Mouse (Mus musculus): ENCODE measurements around the gene Zfp768. TPM values are rescaled to one million over a fixed set of nuclear protein-coding genes. Genes with fewer than 3 reads are reported as not detected.
"Not testable (repeated sequence)": the region's sequence is repeated elsewhere in the genome, so short reads cannot be mapped to it uniquely, and the experiment has no call there.

Gene Zfp768
- polyA plus RNA-seq, 1 experiment: 20.7 TPM

DNA sequence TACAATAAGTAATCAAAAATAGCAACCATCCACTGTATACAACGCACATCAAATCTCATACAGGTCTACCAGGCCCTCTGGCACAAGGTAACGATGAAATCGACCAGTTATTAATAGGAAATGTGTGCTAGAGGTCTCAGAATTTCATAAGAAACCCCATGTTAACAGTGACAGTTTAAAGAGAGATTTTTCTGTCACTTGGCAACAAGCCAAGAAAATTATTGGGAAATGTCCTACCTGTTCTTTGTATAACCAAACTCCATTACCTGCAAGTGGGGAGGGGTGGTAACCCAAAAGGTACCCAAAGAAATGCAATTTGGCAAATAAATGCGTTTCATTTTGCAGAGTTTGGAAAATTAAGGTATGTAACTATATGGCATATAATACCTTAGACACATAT is 13.1 kb upstream of the Zfp768 start:
- TF ChIP-seq CTCF (IDR thresholded peaks at IDR 0.05; ENCODE audit: borderline replicate concordance, insufficient read depth, low read length) (no peak), POLR2A (IDR thresholded peaks at IDR 0.05; ENCODE audit: low read depth, low read length) (no peak)
- Histone ChIP-seq H3K4me3 (ENCODE audit: insufficient read depth, low read length) (no peak overlapping the region), H3K27ac (ENCODE audit: insufficient read depth, low read length) (no peak overlapping the region), H3K4me1 (ENCODE audit: control insufficient read depth, insufficient read depth, low read length) (no peaks in the 10 kb centered on the region)

DNA sequence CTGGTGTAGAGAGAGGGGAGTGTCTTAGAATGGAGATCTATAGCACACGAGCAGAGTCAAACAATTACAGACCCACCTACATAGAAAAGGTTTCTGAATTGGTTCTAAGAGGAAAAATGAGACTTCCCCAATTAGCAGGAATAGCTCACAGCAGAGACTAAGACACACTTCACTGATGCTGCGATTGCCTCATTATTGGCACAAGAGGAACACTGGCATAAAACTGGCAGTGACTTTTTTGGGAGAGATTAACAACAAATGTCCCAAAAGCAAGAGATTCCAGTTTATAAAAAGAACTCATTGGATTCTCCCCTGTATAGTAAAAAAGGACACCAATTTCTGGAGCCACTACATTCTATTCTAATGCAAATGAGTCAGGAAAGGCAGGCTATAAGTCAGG is 12.5 kb upstream of the Zfp768 start:
- Histone ChIP-seq H3K4me1 (ENCODE audit: control insufficient read depth, insufficient read depth, low read length) (no peaks in the 10 kb centered on the region), H3K27ac (ENCODE audit: insufficient read depth, low read length) (no peak overlapping the region), H3K4me3 (ENCODE audit: insufficient read depth, low read length) (no peak overlapping the region)
- TF ChIP-seq CTCF (IDR thresholded peaks at IDR 0.05; ENCODE audit: borderline replicate concordance, insufficient read depth, low read length) (no peak), POLR2A (IDR thresholded peaks at IDR 0.05; ENCODE audit: low read depth, low read length) (no peak)

- Histone ChIP-seq H3K4me3 (ENCODE audit: insufficient read depth, low read length) (no peak overlapping the region), H3K27ac (ENCODE audit: insufficient read depth, low read length) (no peak overlapping the region), H3K4me1 (ENCODE audit: control insufficient read depth, insufficient read depth, low read length) (no peaks in the 10 kb centered on the region)
- TF ChIP-seq CTCF (IDR thresholded peaks at IDR 0.05; ENCODE audit: borderline replicate concordance, insufficient read depth, low read length) (no peak), POLR2A (IDR thresholded peaks at IDR 0.05; ENCODE audit: low read depth, low read length) (no peak)
Measured at GRCm38 (mm10) chr7:127355796-127356195, 10.4 kb upstream of the Zfp768 start.

- Histone ChIP-seq H3K27ac (ENCODE audit: insufficient read depth, low read length) (no peak overlapping the region), H3K4me3 (ENCODE audit: insufficient read depth, low read length) (no peak overlapping the region), H3K4me1 (ENCODE audit: control insufficient read depth, insufficient read depth, low read length) (no peaks in the 10 kb centered on the region)
- TF ChIP-seq CTCF (IDR thresholded peaks at IDR 0.05; ENCODE audit: borderline replicate concordance, insufficient read depth, low read length): no peak
Measured at GRCm38 (mm10) chr7:127351230-127352004, 6.0 kb upstream of the Zfp768 start.

- TF ChIP-seq POLR2A (IDR thresholded peaks at IDR 0.05; ENCODE audit: low read depth, low read length): no peak
- Histone ChIP-seq H3K27ac (ENCODE audit: insufficient read depth, low read length) (no peak overlapping the region), H3K4me3 (ENCODE audit: insufficient read depth, low read length) (peak overlapping the region; percentile 63; the same call in 1 of the 2 replicates), H3K4me1 (ENCODE audit: control insufficient read depth, insufficient read depth, low read length) (no peaks in the 10 kb centered on the region)
Measured at GRCm38 (mm10) chr7:127346676-127347075, 1.3 kb upstream of the Zfp768 start.

GRCm38 (mm10) chr7:127345092-127345491 is 297 bp downstream of the Zfp768 start:
- TF ChIP-seq CTCF (IDR thresholded peaks at IDR 0.05; ENCODE audit: borderline replicate concordance, insufficient read depth, low read length) (no peak), POLR2A (IDR thresholded peaks at IDR 0.05; ENCODE audit: low read depth, low read length) (peak; percentile 69)
- no peaks in the 10 kb centered on the region for H3K4me1 ChIP-seq (ENCODE audit: control insufficient read depth, insufficient read depth, low read length)

GRCm38 (mm10) chr7:127344371-127344770 is 1.0 kb downstream of the Zfp768 start:
- no peak overlapping the region for H3K27ac ChIP-seq (ENCODE audit: insufficient read depth, low read length)
- no peak for TF ChIP-seq POLR2A (IDR thresholded peaks at IDR 0.05; ENCODE audit: low read depth, low read length)
- no peak for TF ChIP-seq CTCF (IDR thresholded peaks at IDR 0.05; ENCODE audit: borderline replicate concordance, insufficient read depth, low read length)
- H3K4me3 ChIP-seq (ENCODE audit: insufficient read depth, low read length): peak overlapping the region; percentile 69
- H3K4me1 ChIP-seq (ENCODE audit: control insufficient read depth, insufficient read depth, low read length): no peaks in the 10 kb centered on the region

More at GRCm38 (mm10) chr7:127345092-127345491, 297 bp downstream of the Zfp768 start:
- peak overlapping the region; percentile 69 for H3K4me3 ChIP-seq (ENCODE audit: insufficient read depth, low read length)
- H3K27ac ChIP-seq (ENCODE audit: insufficient read depth, low read length): no peak overlapping the region

- no peak overlapping the region for H3K4me3 ChIP-seq (ENCODE audit: insufficient read depth, low read length)
- TF ChIP-seq POLR2A (IDR thresholded peaks at IDR 0.05; ENCODE audit: low read depth, low read length) (no peak), CTCF (IDR thresholded peaks at IDR 0.05; ENCODE audit: borderline replicate concordance, insufficient read depth, low read length) (no peak)
- no peaks in the 10 kb centered on the region for H3K4me1 ChIP-seq (ENCODE audit: control insufficient read depth, insufficient read depth, low read length)
- no peak overlapping the region for H3K27ac ChIP-seq (ENCODE audit: insufficient read depth, low read length)
Measured at GRCm38 (mm10) chr7:127343351-127344019, 1.9 kb downstream of the Zfp768 start.

GRCm38 (mm10) chr7:127342888-127343287 is 2.5 kb downstream of the Zfp768 start:
- Histone ChIP-seq H3K4me1 (ENCODE audit: control insufficient read depth, insufficient read depth, low read length) (no peaks in the 10 kb centered on the region), H3K4me3 (ENCODE audit: insufficient read depth, low read length) (no peak overlapping the region), H3K27ac (ENCODE audit: insufficient read depth, low read length) (no peak overlapping the region)
- TF ChIP-seq POLR2A (IDR thresholded peaks at IDR 0.05; ENCODE audit: low read depth, low read length): no peak
- TF ChIP-seq CTCF (IDR thresholded peaks at IDR 0.05; ENCODE audit: borderline replicate concordance, insufficient read depth, low read length): no peak

- TF ChIP-seq POLR2A (IDR thresholded peaks at IDR 0.05; ENCODE audit: low read depth, low read length) (no peak), CTCF (IDR thresholded peaks at IDR 0.05; ENCODE audit: borderline replicate concordance, insufficient read depth, low read length) (no peak)
- H3K4me3 ChIP-seq (ENCODE audit: insufficient read depth, low read length): no peak overlapping the region
Measured at GRCm38 (mm10) chr7:127342332-127342731, 3.1 kb downstream of the Zfp768 start.

GRCm38 (mm10) chr7:127341861-127342260 is 3.5 kb downstream of the Zfp768 start:
- not testable (repeated sequence) for H3K4me1 ChIP-seq (ENCODE audit: control insufficient read depth, insufficient read depth, low read length); H3K4me3 ChIP-seq (ENCODE audit: insufficient read depth, low read length); H3K27ac ChIP-seq (ENCODE audit: insufficient read depth, low read length)

More at GRCm38 (mm10) chr7:127342332-127342731, 3.1 kb downstream of the Zfp768 start:
- Histone ChIP-seq H3K4me1 (ENCODE audit: control insufficient read depth, insufficient read depth, low read length) (no peaks in the 10 kb centered on the region), H3K27ac (ENCODE audit: insufficient read depth, low read length) (no peak overlapping the region)

Measured in embryonic fibroblast, embryonic 13.5 days (primary cell).